Mouse (Mus musculus) bone marrow, adult 2 months (tissue): Measurements from ENCODE around the gene Negr1. TPM values are rescaled to one million over a fixed set of nuclear protein-coding genes. Genes with fewer than 3 reads are reported as not detected.

Experiments used
- H3K27ac ChIP-seq: fragments of 200-500 bp; 2 replicates; pipeline ENCODE4 v1.5.1; 2012; ENCODE audit warnings: low read depth, mild to moderate bottlenecking, control low read depth, inconsistent platforms, low read length; ENCODE audit not compliant: control insufficient read depth, poor library complexity, insufficient read depth
- H3K4me1 ChIP-seq: fragments of 200-500 bp; 2 replicates; pipeline ENCODE4 v1.6.1; 2011; ENCODE audit warnings: low read length; ENCODE audit not compliant: control insufficient read depth, insufficient read depth
- H3K4me3 ChIP-seq: fragments of 200-500 bp; replicated peaks from 2 replicates; pipeline ENCODE3; 2011; ENCODE audit warnings: mild to moderate bottlenecking, low read depth, low read length, control low read depth; ENCODE audit not compliant: control insufficient read depth
- CTCF ChIP-seq: fragments of 200-500 bp; IDR thresholded peaks from 2 replicates; pipeline ENCODE4 v1.5.1; 2011; ENCODE audit warnings: low read length, control low read depth; ENCODE audit not compliant: control insufficient read depth, insufficient read depth
- POLR2A ChIP-seq: fragments of 200-500 bp; IDR thresholded peaks from 2 replicates; pipeline ENCODE4 v1.6.1; 2011; ENCODE audit warnings: low read depth, mild to moderate bottlenecking, control low read depth, low read length, borderline replicate concordance; ENCODE audit not compliant: control insufficient read depth
- WGBS: fragments of 180-500 bp; shearing (Covaris S2); methylation state at CpG from one replicate; pipeline ENCODE4 v1.1.7; 2018; 5-methylcytosine and 5-hydroxymethylcytosine counted together
- polyA plus RNA-seq: library from polyadenylated mRNA; stranded (reverse); fragments of >200 nt; gene quantifications from 2 replicates; pipeline ENCODE4 v1.2.4, GENCODE M21; 2011; ENCODE audit warnings: low replicate concordance; ENCODE audit not compliant: missing spikeins, insufficient read depth, insufficient read length

Gene Negr1
- polyA plus RNA-seq, 1 experiment = 1.8 TPM

DNA sequence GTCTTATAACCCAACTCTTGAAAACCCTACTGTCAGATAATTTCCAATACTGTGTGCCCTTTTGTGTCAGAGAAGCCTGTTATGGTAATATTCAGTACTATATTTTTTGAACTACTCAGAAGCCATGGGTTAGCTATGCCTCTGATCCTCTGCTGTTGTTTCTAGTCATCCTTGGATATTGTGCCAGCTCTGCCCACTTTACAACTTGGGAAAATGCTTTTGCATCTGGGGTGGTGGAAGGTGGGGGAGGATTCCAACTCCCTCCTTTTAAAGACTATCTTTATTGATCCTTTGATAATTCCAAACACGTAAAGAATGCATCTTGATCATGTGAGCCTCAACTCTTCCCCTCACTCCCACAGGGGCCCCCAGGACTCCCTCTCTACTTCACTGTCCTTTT, 361.6 kb downstream of the Negr1 start:
- TF ChIP-seq POLR2A (no peak), CTCF (no peak)
- Histone ChIP-seq H3K4me3 (no peak overlapping the region), H3K27ac (no peak overlapping the region), H3K4me1 (no peaks in the 10 kb centered on the region)
- WGBS = 82% methylated on average over 1 of the region's 1 CpGs

- H3K27ac ChIP-seq = no peak overlapping the region
- TF ChIP-seq POLR2A (no peak), CTCF (no peak)
- H3K4me1 ChIP-seq = no peaks in the 10 kb centered on the region
- 77% methylated on average over 5 of the region's 5 CpGs for WGBS
- H3K4me3 ChIP-seq = no peak overlapping the region
Observed at GRCm38 (mm10) chr3:156925102-156925501, 363.5 kb downstream of the Negr1 start.

GRCm38 (mm10) chr3:156928396-156929061, 366.9 kb downstream of the Negr1 start:
- no peaks in the 10 kb centered on the region for H3K4me1 ChIP-seq
- H3K4me3 ChIP-seq = no peak overlapping the region
- no peak overlapping the region for H3K27ac ChIP-seq
- TF ChIP-seq POLR2A (no peak), CTCF (no peak)
- 62% methylated on average over 5 of the region's 5 CpGs for WGBS

GRCm38 (mm10) chr3:156929062-156929397, 367.4 kb downstream of the Negr1 start:
- 90% methylated on average over 3 of the region's 3 CpGs for WGBS
- H3K4me1 ChIP-seq = no peaks in the 10 kb centered on the region
- TF ChIP-seq POLR2A (no peak), CTCF (no peak)

DNA sequence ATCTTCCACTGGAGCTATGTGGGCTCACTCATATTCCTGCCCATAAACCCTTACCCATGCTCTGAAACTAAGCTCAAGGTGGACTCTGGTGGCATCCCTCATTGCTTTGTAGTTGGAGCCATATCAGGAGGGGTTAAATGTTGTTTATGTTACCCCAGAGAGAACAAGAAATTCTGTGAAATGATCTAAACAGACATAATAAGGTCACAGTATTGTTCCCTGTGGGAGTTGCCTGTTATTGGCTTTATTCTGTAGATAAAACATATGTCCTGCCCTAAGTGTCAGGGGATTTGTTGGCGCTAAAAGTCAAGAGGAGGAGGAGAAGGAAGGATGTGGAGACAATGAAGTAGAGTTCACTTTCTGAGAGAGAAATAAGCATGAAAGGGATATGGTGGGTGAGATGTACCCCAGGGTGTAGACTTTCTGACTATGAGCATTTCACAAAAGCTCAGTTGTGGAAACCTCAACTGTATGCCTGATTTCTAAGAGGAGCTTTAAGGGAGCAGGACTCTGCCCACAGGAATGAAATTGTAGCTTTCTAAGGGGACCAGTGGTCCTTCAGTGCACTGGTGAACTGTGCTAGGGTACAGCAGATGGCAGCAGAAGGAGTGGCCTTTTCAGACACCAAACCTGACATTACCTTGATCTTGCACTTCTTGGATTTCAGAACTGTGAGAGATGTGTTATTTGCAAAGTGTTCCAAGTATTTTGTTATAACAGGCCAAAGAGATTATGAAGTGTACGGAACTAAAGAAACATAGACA, 368.3 kb downstream of the Negr1 start:
- Histone ChIP-seq H3K4me3 (no peak overlapping the region), H3K27ac (no peak overlapping the region), H3K4me1 (no peaks in the 10 kb centered on the region)
- no peak for TF ChIP-seq CTCF
- TF ChIP-seq POLR2A = no peak
- WGBS = 78% methylated on average over 2 of the region's 2 CpGs

More at GRCm38 (mm10) chr3:156929062-156929397, 367.4 kb downstream of the Negr1 start:
- Histone ChIP-seq H3K27ac (no peak overlapping the region), H3K4me3 (no peak overlapping the region)

GRCm38 (mm10) chr3:156931011-156931410, 369.4 kb downstream of the Negr1 start:
- Histone ChIP-seq H3K4me3 (no peak overlapping the region), H3K4me1 (no peaks in the 10 kb centered on the region), H3K27ac (no peak overlapping the region)
- 78% methylated on average over 2 of the region's 2 CpGs for WGBS
- TF ChIP-seq POLR2A (no peak), CTCF (no peak)

GRCm38 (mm10) chr3:156931540-156931939, 369.9 kb downstream of the Negr1 start:
- 87% methylated on average over 1 of the region's 1 CpGs for WGBS
- Histone ChIP-seq H3K4me1 (no peaks in the 10 kb centered on the region), H3K4me3 (no peak overlapping the region), H3K27ac (no peak overlapping the region)
- TF ChIP-seq CTCF = no peak
- TF ChIP-seq POLR2A = no peak

DNA sequence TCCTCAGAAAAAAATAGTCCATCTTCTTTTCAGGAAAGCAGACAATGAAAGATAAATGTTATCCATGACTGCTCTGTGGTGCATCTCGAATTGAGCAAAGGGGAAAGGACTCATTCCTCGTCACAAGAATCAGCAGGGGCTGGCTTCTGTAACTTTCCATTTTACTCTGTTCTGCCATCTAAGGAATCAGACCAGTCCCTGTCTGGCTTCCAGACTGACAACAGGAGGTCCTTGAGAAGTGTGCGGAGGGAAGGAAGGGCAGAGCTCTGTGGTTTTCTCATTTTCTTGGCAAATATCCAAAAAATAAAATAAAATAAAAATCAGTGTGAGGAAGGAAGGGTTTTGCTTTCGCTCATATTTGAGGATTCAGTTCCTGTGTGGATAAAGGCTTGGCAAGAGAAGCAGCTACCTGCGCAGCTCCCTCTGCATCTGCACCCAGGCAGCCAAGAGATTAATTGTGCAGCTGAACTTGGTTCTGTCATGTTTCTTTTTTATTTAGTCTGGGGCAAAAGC, 373.2 kb downstream of the Negr1 start:
- WGBS = 67% methylated on average over 5 of the region's 5 CpGs

GRCm38 (mm10) chr3:156947404-156947803, 385.8 kb downstream of the Negr1 start:
- H3K27ac ChIP-seq = no peak overlapping the region
- 73% methylated on average over 6 of the region's 6 CpGs for WGBS
- TF ChIP-seq CTCF (no peak), POLR2A (no peak)
- no peaks in the 10 kb centered on the region for H3K4me1 ChIP-seq
- H3K4me3 ChIP-seq = no peak overlapping the region

More for the DNA sequence above, 373.2 kb downstream of the Negr1 start:
- H3K4me3 ChIP-seq = no peak overlapping the region
- H3K4me1 ChIP-seq = no peaks in the 10 kb centered on the region
- no peak overlapping the region for H3K27ac ChIP-seq
- TF ChIP-seq POLR2A (no peak), CTCF (no peak)
